Mouse (Mus musculus): ENCODE measurements around the gene Fgf10. TPM values are rescaled to one million over a fixed set of nuclear protein-coding genes. Genes with fewer than 3 reads are reported as not detected.

Fgf10 gene
- not detected for total RNA-seq (2023)

GRCm38 (mm10) chr13:118669491-118669890 lies at the start of gene Fgf10:
Fgf10 (plus strand) TSS chr13:118669791.

